Mouse (Mus musculus): ENCODE data around the gene Gm10490. TPM values are rescaled to one million over a fixed set of nuclear protein-coding genes. Genes with fewer than 3 reads are reported as not detected.
"Not testable (repeated sequence)": the region's sequence is repeated elsewhere in the genome, so short reads cannot be mapped to it uniquely, and the experiment has no call there.

Gene Gm10490
- total RNA-seq, 2 experiments from 2014 or later = not detected

DNA sequence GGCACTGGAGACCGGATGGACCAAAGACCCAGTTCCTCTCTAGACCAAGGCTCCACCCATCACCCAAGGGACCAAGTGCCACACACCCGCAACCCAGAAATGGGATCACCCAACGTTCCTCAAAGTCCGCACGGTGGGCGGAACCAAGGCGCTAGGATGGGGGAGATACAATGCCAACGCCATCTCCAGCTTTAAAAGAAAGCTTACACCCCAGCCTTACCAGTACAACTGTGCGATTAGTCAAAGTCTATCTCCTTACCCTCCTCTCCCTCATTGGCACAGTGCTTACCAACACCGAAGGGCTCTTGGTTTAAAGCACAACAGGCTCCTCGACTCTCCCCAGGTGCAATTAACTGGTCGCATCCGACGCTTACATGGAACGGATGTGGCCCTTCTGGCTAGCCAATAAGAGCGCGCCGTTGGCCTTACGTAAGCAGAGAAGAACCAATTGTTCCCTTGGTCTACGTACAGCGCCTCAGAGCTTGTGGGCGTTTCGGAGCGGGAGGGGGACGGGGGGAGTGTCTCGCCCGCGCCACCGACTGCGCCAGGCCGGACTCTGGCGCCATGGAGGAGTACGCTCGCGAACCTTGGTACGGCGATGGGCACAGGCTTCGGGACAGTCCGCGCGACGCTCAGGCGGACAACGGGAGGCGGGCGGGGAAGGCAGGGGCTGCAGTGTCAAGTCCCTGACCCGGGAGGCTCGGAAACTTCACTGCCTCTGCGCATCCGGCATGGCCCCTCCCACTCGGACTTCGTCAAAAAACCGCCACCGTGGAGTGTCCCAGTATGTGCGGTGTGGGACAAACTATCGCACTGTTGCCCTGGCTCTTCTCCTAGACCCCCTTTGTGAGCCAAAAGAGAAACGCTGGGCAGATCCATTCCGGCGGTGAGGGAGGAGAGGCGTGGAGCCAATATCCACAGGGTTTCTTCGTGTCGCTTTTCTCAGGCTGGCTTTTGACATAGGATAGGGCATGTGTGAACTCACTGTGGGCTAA, 10.2 kb upstream of the Gm10490 start, which contains the start of the genes Pqbp1 and Timm17b:
Gene Pqbp1, minus strand, starts transcription at position 390 of the 995 bp plus-strand sequence.
Gene Timm17b, plus strand, starts transcription at position 478 of the 995 bp plus-strand sequence.
- TF ChIP-seq CTCF (conservative IDR thresholded peaks at IDR 0.05) = no peak
- DNase-seq (ENCODE audit: low spot score in 2 of 2) = peak; percentile 82 to 92
- H3K4me3 ChIP-seq = peak within 1 kb of the TSS; percentile 70
- H3K27ac ChIP-seq = peak within 1 kb of the TSS; percentile 97

DNA sequence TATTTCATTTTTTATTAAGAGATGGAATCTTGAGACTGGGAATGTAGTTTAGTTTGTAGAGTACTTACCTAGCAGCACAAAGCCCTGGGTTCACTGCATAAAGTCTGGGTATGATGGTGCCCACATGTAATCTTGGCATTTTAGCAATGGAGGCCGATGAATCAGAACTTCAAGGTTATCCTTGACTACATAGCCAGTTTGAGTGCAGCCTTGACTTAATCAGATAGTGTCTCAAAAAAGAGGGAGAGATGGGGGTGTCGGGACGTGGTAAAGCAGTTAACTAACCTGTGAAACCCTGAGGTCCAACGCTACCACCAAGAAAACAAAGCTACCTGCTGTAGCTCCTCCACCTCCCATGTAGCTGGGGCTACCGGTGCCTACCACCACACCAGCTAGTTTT, 4.9 kb upstream of the Gm10490 start:
- TF ChIP-seq CTCF (conservative IDR thresholded peaks at IDR 0.05) = no peak
- Histone ChIP-seq H3K4me3 (no peak overlapping the region), H3K27ac (no peak overlapping the region)
- DNase-seq (ENCODE audit: low spot score in 2 of 2) = no peak

DNA sequence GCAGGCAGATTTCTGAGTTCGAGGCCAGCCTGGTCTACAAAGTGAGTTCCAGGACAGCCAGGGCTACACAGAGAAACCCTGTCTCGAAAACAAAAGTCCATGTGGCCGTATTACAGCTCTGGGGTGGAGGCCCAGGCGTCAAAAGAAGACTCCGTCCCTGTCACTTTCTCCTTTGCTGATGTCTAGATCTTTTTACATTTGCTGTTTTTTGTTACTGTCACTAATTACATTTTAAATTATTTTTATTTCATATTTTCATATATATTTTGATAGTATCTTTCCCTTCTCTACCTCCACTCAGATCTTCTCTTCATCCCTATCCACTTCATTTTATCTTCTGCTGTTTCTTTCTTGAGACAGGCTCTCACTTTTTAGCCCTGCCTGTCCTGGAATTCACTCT, 1.6 kb upstream of the Gm10490 start, which contains the start of gene Gm10491:
Gene Gm10491, minus strand, starts transcription at position 101 of the 400 bp plus-strand sequence.
- H3K4me3 ChIP-seq = no peak within 1 kb of the TSS
- no peak within 1 kb of the TSS for H3K27ac ChIP-seq
- DNase-seq (ENCODE audit: low spot score in 2 of 2) = no peak
- TF ChIP-seq CTCF (conservative IDR thresholded peaks at IDR 0.05) = no peak

DNA sequence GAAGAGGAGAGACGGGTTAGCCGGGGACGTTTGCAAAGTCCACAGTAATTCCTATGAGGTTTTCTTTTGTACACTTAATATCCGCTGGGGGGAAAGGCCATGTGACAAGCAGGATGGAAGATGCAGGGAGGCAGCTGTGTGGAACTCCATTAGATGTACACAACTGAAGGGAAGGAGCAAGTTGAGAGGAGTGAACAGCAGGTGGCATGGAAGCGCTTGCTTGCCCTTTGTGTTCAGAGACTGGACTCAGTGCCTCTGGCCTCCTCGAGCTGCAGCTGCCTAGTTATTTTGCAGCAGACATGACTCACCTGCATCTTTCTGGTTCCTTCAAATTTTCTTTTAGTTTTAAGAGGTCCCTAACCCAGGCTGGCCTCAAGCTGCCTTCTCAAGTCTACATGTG, 1.1 kb downstream of the Gm10490 start:
- no peak overlapping the region for H3K27ac ChIP-seq
- DNase-seq (ENCODE audit: low spot score in 2 of 2) = no peak
- 0 out of 2 replicates have a peak, but pooled peaks have one; percentile 9 for TF ChIP-seq CTCF (conservative IDR thresholded peaks at IDR 0.05)
- no peak overlapping the region for H3K4me3 ChIP-seq

DNA sequence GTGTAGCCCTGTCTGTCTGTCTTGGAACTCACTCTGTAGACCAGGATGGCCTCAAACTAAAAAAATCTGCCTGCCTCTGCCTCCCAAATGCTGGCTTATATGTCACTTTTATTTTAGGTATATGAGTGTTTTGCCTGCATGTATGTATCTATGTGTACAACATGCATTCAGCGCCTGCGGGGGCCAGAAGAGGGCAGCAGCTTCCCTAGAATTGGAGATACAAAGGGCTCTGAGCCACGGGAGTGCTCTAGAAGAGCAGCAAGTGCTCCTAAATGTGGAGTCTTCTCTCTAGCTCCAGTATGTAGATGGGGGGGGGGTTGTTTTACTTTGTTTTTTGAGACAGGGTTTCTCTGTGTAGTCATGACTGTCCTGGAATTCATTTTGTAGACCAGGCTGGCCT, 6.3 kb downstream of the Gm10490 start:
- DNase-seq (ENCODE audit: low spot score in 2 of 2) = not testable (repeated sequence)
- TF ChIP-seq CTCF (conservative IDR thresholded peaks at IDR 0.05) = peak; percentile 59

DNA sequence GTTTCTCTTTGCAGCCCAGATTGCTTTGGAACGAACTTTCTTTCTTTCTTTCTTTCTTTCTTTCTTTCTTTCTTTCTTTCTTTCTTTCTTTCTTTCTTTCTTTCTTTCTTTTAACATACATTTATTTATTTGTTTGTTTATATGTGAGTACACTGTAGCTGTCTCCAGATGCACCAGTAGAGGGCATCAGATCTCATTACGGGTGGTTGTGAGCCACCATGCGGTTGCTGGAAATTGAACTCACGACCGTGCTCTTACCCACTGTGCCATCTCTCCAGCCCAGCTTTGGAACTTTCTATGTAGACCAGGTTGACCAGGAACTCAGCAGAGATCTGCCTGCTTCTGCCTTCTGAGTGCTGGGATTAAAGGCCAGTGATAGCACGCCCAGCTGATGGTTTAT, 8.6 kb downstream of the Gm10490 start:
- TF ChIP-seq CTCF (conservative IDR thresholded peaks at IDR 0.05) = peak; percentile 32; the same call in 1 of the 2 replicates
- H3K27ac ChIP-seq; DNase-seq (ENCODE audit: low spot score in 2 of 2): not testable (repeated sequence)

More for the DNA sequence above, 6.3 kb downstream of the Gm10490 start:
- H3K27ac ChIP-seq, H3K4me3 ChIP-seq: not testable (repeated sequence)

DNA sequence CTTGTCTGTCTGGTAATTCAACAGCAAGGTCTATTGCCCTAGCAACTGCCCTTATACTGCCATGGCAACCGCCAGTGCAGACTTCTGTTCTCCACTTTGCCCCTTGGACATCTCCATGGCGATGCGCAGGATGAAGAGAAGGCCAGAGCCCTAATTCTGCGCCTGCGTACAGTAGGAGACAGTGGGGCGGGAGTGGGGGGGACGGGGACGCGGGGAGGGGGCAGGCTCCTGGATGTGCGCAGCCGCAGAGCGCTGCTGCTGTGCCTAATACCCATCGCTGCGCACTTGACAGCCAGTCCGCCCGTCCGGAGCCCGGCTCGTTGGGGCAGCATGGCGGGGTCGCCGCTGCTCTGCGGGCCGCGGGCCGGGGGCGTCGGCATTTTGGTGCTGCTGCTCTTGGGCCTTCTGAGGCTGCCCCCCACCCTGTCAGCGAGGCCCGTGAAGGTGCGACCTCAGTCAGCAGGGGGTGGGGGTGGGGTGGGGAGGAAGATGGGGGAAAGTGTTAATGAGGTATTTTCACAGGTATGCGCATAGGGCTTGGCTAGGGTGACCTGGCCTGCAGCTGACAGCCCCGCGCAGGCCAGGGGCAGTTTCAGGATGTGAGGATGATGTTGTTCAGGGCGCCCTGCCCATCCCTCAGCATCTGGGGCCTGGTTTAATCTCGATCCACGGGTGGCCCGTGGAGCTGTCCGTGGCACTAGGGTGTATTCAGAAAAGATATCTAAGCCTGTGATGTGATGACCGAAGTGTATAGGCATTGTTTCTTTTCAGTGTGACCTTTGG, 10.4 kb downstream of the Gm10490 start, which contains the start of gene Pcsk1n:
Gene Pcsk1n, plus strand, starts transcription at position 222 of the 783 bp plus-strand sequence.
- Histone ChIP-seq H3K4me3 (peak within 1 kb of the TSS; percentile 60), H3K27ac (peak within 1 kb of the TSS; percentile 87)
- peak; percentile 37 to 50 for DNase-seq (ENCODE audit: low spot score in 2 of 2)
- TF ChIP-seq CTCF (conservative IDR thresholded peaks at IDR 0.05) = no peak

More for the DNA sequence above, 8.6 kb downstream of the Gm10490 start:
- H3K4me3 ChIP-seq = not testable (repeated sequence)

DNA sequence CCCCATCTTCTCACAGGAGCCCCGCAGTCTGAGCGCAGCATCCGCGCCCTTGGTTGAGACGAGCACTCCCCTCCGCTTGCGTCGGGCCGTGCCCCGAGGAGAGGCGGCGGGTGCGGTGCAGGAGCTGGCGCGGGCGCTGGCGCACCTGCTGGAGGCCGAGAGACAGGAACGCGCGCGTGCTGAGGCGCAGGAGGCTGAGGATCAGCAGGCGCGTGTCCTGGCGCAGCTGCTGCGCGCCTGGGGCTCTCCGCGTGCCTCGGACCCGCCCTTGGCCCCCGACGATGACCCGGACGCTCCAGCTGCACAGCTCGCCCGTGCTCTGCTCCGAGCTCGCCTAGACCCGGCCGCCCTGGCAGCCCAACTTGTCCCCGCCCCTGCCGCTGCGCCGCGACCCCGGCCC, 12.7 kb downstream of the Gm10490 start:
- no peak for TF ChIP-seq CTCF (conservative IDR thresholded peaks at IDR 0.05)
- Histone ChIP-seq H3K4me3 (peak overlapping the region; percentile 60), H3K27ac (peak overlapping the region; percentile 39; the same call in 1 of the 2 replicates)
- DNase-seq (ENCODE audit: low spot score in 2 of 2) = no peak

DNA sequence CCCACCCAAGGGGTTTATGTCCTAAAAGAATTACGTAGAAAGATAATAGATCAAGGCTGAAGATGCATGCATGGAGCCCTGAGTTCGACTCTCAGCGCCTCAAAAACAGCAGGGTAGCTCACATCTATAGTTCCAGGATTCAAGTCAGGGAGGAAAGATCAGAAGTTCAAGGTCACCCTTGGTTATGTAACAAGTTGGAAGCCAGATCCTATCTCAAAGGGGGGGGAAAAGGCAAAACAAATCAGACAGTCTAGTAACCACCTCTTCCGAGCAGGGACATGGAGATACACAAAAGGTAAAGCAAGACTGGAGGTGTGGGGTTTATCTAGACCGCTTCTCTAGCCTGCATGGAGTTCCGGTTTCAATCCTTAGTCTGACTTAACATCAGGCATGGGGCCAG, 16.9 kb downstream of the Gm10490 start:
- TF ChIP-seq CTCF (conservative IDR thresholded peaks at IDR 0.05) = no peak
- H3K4me3 ChIP-seq = no peak overlapping the region
- DNase-seq (ENCODE audit: low spot score in 2 of 2) = no peak
- H3K27ac ChIP-seq = no peak overlapping the region

DNA sequence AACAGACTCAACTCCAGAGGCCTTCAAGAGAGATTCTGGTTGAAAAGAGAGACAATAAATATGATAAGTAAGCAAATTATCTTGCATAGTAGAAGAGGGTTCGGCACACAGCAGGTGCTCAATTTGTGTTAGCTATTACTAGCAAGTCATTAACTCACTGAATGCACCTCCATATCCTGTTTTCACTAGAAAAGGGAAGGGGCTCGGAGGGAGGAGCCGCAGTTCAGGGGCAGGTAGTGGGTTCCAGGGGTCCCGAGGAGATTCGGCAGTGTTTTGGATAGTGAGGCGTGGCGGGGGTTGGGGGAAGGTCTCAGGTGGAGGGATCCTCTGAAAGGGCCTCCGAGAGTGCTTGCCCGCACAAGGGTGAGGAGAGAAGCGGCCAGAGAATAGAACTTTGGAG, 17.8 kb downstream of the Gm10490 start:
- no peak for TF ChIP-seq CTCF (conservative IDR thresholded peaks at IDR 0.05)
- no peak overlapping the region for H3K27ac ChIP-seq
- DNase-seq (ENCODE audit: low spot score in 2 of 2) = no peak
- no peak overlapping the region for H3K4me3 ChIP-seq

DNA sequence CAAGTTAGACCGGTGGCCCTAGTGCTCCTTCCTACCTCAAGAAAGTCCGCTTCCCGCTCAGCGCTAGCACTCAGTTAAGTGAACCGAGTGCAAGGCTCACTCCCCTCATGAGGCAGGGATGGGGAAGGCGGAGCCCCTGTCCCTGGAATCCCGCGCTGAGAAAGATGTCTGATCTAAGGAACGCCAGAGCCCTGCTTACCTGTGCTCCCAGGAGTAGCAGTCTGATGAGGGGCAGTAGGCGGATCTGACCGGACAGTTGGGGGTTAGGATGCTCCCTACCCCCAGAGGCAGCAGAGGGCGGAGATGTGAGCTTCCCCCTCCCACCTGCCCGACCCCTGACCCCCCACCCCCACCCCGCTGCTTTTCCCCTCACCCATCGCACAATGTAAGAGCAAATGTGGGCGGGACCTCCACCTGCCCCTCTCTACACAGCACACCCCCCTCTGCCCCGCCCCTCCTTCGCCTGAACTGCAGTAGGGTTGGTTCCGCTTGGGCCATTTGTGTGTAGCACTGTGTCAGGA, 19.0 kb downstream of the Gm10490 start, which contains the start of gene Eras:
Gene Eras, minus strand, starts transcription at position 338 of the 521 bp plus-strand sequence.
- DNase-seq (ENCODE audit: low spot score in 2 of 2) = no peak
- Histone ChIP-seq H3K27ac (no peak within 1 kb of the TSS), H3K4me3 (no peak within 1 kb of the TSS)
- TF ChIP-seq CTCF (conservative IDR thresholded peaks at IDR 0.05) = no peak

DNA sequence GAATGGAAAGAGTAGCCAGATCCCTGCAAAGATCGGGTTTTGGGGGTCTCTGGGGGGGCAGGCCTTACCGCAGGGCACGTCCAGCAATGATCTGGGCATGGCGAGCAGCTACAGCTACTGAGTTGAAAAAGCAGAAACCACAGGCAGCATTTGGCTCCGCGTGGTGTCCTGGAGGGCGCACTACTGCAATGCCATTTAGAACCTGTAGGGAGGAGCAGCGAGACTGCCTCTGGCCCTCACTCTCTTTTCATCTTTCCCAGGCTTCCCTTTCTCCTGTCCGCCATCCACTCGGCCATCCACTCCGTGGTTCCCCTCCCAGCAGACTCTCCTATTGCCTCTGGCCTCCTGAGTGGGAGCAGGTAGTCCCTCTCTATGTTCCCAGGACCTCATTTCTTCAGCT, 27.5 kb downstream of the Gm10490 start:
- TF ChIP-seq CTCF (conservative IDR thresholded peaks at IDR 0.05) = peak; percentile 52
- H3K4me3 ChIP-seq = no peak overlapping the region
- DNase-seq (ENCODE audit: low spot score in 2 of 2) = no peak
- no peak overlapping the region for H3K27ac ChIP-seq

Measured in layer of hippocampus, adult 2 months (tissue).